Mouse (Mus musculus): Measurements from ENCODE around the gene Armc7. TPM values are rescaled to one million over a fixed set of nuclear protein-coding genes. Genes with fewer than 3 reads are reported as not detected.

Gene Armc7
- polyA plus RNA-seq, 1 experiment = 6.2 TPM

GRCm38 (mm10) chr11:115502636-115503035, 27.2 kb downstream of the Armc7 start:
- Histone ChIP-seq H3K27me3 (ENCODE audit: control insufficient read depth, insufficient read depth, insufficient read length) (no peaks in the 10 kb centered on the region), H3K4me3 (no peak overlapping the region), H3K36me3 (ENCODE audit: control insufficient read depth, insufficient read depth) (peaks cover 38% of the 10 kb centered on the region), H3K79me2 (ENCODE audit: control insufficient read depth, insufficient read depth) (peaks cover 45% of the 10 kb centered on the region), H3K4me2 (ENCODE audit: low read depth) (no peak overlapping the region), H3ac (ENCODE audit: control insufficient read depth, insufficient read length) (no peak overlapping the region)
- TF ChIP-seq USF1 (IDR thresholded peaks at IDR 0.05; ENCODE audit: low read depth) (no peak), TCF3 (IDR thresholded peaks at IDR 0.05; ENCODE audit: insufficient read length, low read depth) (no peak), TCF12 (IDR thresholded peaks at IDR 0.05; ENCODE audit: insufficient read depth, poor library complexity, severe bottlenecking) (no peak), POLR2A (IDR thresholded peaks at IDR 0.05; ENCODE audit: insufficient read length, low read depth) (no peak), MYOD1 (IDR thresholded peaks at IDR 0.05; ENCODE audit: control insufficient read depth in 1 of 3, insufficient read length in 2 of 3, low read depth in 2 of 3) (no peak), MYOG (IDR thresholded peaks at IDR 0.05; ENCODE audit: control insufficient read depth in 1 of 3, insufficient read depth in 1 of 3, insufficient read length in 2 of 3, low read depth in 2 of 3) (no peak), E2F4 (IDR thresholded peaks at IDR 0.05; ENCODE audit: insufficient read depth) (no peak), REST (IDR thresholded peaks at IDR 0.05; ENCODE audit: insufficient read depth, insufficient read length) (no peak), CEBPB (IDR thresholded peaks at IDR 0.05; ENCODE audit: insufficient read depth, poor library complexity, severe bottlenecking) (no peak), SRF (IDR thresholded peaks at IDR 0.05; ENCODE audit: control insufficient read depth, insufficient read length, low read depth) (no peak), POLR2AphosphoS2 (IDR thresholded peaks at IDR 0.05; ENCODE audit: insufficient read length, low read depth) (no peak)

- no peaks in the 10 kb centered on the region for H3K27me3 ChIP-seq (ENCODE audit: control insufficient read depth, insufficient read depth, insufficient read length)
- H3K79me2 ChIP-seq (ENCODE audit: control insufficient read depth, insufficient read depth) = peaks cover 84% of the 10 kb centered on the region
- TF ChIP-seq MYOG (IDR thresholded peaks at IDR 0.05; ENCODE audit: control insufficient read depth in 1 of 3, insufficient read depth in 1 of 3, insufficient read length in 2 of 3, low read depth in 2 of 3) = peak in 1 of 3 experiments; percentile 50
- peak in 1 of 3 experiments; percentile 63 for TF ChIP-seq MYOD1 (IDR thresholded peaks at IDR 0.05; ENCODE audit: control insufficient read depth in 1 of 3, insufficient read length in 2 of 3, low read depth in 2 of 3)
- TF ChIP-seq POLR2AphosphoS2 (IDR thresholded peaks at IDR 0.05; ENCODE audit: insufficient read length, low read depth) = no peak
- no peak overlapping the region for H3ac ChIP-seq (ENCODE audit: control insufficient read depth, insufficient read length)
- H3K36me3 ChIP-seq (ENCODE audit: control insufficient read depth, insufficient read depth) = peaks cover 12% of the 10 kb centered on the region
- no peak overlapping the region for H3K4me3 ChIP-seq
- peak overlapping the region; percentile 10 for H3K4me2 ChIP-seq (ENCODE audit: low read depth)
These were observed 31.1 kb downstream of the Armc7 start for GRCm38 (mm10) chr11:115506586-115506985.

- no peak overlapping the region for H3K4me2 ChIP-seq (ENCODE audit: low read depth)
- H3ac ChIP-seq (ENCODE audit: control insufficient read depth, insufficient read length) = no peak overlapping the region
- TF ChIP-seq POLR2A (IDR thresholded peaks at IDR 0.05; ENCODE audit: insufficient read length, low read depth) (no peak), CEBPB (IDR thresholded peaks at IDR 0.05; ENCODE audit: insufficient read depth, poor library complexity, severe bottlenecking) (no peak), MYOD1 (IDR thresholded peaks at IDR 0.05; ENCODE audit: control insufficient read depth in 1 of 3, insufficient read length in 2 of 3, low read depth in 2 of 3) (peak in 1 of 3 experiments; percentile 7), MYOG (IDR thresholded peaks at IDR 0.05; ENCODE audit: control insufficient read depth in 1 of 3, insufficient read depth in 1 of 3, insufficient read length in 2 of 3, low read depth in 2 of 3) (peak in 1 of 3 experiments; percentile 22)
These were observed 32.6 kb downstream of the Armc7 start for GRCm38 (mm10) chr11:115508061-115508460.

GRCm38 (mm10) chr11:115509773-115510506, 34.5 kb downstream of the Armc7 start:
- TF ChIP-seq MYOG (IDR thresholded peaks at IDR 0.05; ENCODE audit: control insufficient read depth in 1 of 3, insufficient read depth in 1 of 3, insufficient read length in 2 of 3, low read depth in 2 of 3) (peak in 2 of 3 experiments; percentile 22 to 46), CEBPB (IDR thresholded peaks at IDR 0.05; ENCODE audit: insufficient read depth, poor library complexity, severe bottlenecking) (no peak), MYOD1 (IDR thresholded peaks at IDR 0.05; ENCODE audit: control insufficient read depth in 1 of 3, insufficient read length in 2 of 3, low read depth in 2 of 3) (peak in 2 of 3 experiments; percentile 17 to 58), E2F4 (IDR thresholded peaks at IDR 0.05; ENCODE audit: insufficient read depth) (no peak), USF1 (IDR thresholded peaks at IDR 0.05; ENCODE audit: low read depth) (no peak)
- Histone ChIP-seq H3ac (ENCODE audit: control insufficient read depth, insufficient read length) (no peak overlapping the region), H3K79me2 (ENCODE audit: control insufficient read depth, insufficient read depth) (peaks cover 89% of the 10 kb centered on the region), H3K27me3 (ENCODE audit: control insufficient read depth, insufficient read depth, insufficient read length) (no peaks in the 10 kb centered on the region), H3K36me3 (ENCODE audit: control insufficient read depth, insufficient read depth) (peaks cover 2% of the 10 kb centered on the region), H3K4me3 (no peak overlapping the region), H3K4me2 (ENCODE audit: low read depth) (peak overlapping the region; percentile 96)

More at GRCm38 (mm10) chr11:115508061-115508460, 32.6 kb downstream of the Armc7 start:
- Histone ChIP-seq H3K27me3 (ENCODE audit: control insufficient read depth, insufficient read depth, insufficient read length) (no peaks in the 10 kb centered on the region), H3K79me2 (ENCODE audit: control insufficient read depth, insufficient read depth) (peaks cover 97% of the 10 kb centered on the region), H3K36me3 (ENCODE audit: control insufficient read depth, insufficient read depth) (peaks cover 6% of the 10 kb centered on the region), H3K4me3 (no peak overlapping the region)

- Histone ChIP-seq H3K27me3 (ENCODE audit: control insufficient read depth, insufficient read depth, insufficient read length) (no peaks in the 10 kb centered on the region), H3K4me2 (ENCODE audit: low read depth) (peak overlapping the region; percentile 96), H3K4me3 (no peak overlapping the region), H3K79me2 (ENCODE audit: control insufficient read depth, insufficient read depth) (peaks cover 84% of the 10 kb centered on the region), H3K36me3 (ENCODE audit: control insufficient read depth, insufficient read depth) (no peaks in the 10 kb centered on the region), H3ac (ENCODE audit: control insufficient read depth, insufficient read length) (no peak overlapping the region)
- TF ChIP-seq MAX (IDR thresholded peaks at IDR 0.05; ENCODE audit: low read depth) (no peak), TCF3 (IDR thresholded peaks at IDR 0.05; ENCODE audit: insufficient read length, low read depth) (no peak), POLR2A (IDR thresholded peaks at IDR 0.05; ENCODE audit: insufficient read length, low read depth) (no peak), MYOG (IDR thresholded peaks at IDR 0.05; ENCODE audit: control insufficient read depth in 1 of 3, insufficient read depth in 1 of 3, insufficient read length in 2 of 3, low read depth in 2 of 3) (no peak), REST (IDR thresholded peaks at IDR 0.05; ENCODE audit: insufficient read depth, insufficient read length) (no peak), MYOD1 (IDR thresholded peaks at IDR 0.05; ENCODE audit: control insufficient read depth in 1 of 3, insufficient read length in 2 of 3, low read depth in 2 of 3) (no peak), CEBPB (IDR thresholded peaks at IDR 0.05; ENCODE audit: insufficient read depth, poor library complexity, severe bottlenecking) (no peak), USF1 (IDR thresholded peaks at IDR 0.05; ENCODE audit: low read depth) (no peak), E2F4 (IDR thresholded peaks at IDR 0.05; ENCODE audit: insufficient read depth) (no peak)
These were observed 35.0 kb downstream of the Armc7 start for GRCm38 (mm10) chr11:115510507-115510888.

Data from myocyte (in vitro differentiated cells).